Mouse (Mus musculus): ENCODE measurements around the gene Klf13. TPM values are rescaled to one million over a fixed set of nuclear protein-coding genes. Genes with fewer than 3 reads are reported as not detected.

The Klf13 gene
- polyA plus RNA-seq, 1 experiment from 2014 or later, result 32.3 TPM

GRCm38 (mm10) chr7:63899925-63900324, 38.8 kb downstream of the Klf13 start:
- WGBS, result 90% methylated on average over 8 of the region's 8 CpGs
- Histone ChIP-seq H3K36me3 (no peaks in the 10 kb centered on the region), H3K27me3 (replicated peaks) (no peaks in the 10 kb centered on the region), H3K27ac (no peak overlapping the region), H3K9ac (no peak overlapping the region), H3K9me3 (no peaks in the 10 kb centered on the region), H3K4me1 (peaks cover 16% of the 10 kb centered on the region), H3K4me3 (replicated peaks) (no peak overlapping the region), H3K4me2 (no peak overlapping the region)
- ATAC-seq (ENCODE audit: insufficient read depth, low FRiP score, low read depth), result no peak

GRCm38 (mm10) chr7:63898201-63898600, 40.5 kb downstream of the Klf13 start:
- H3K9ac ChIP-seq, result no peak overlapping the region
- H3K4me2 ChIP-seq, result no peak overlapping the region
- peaks cover 16% of the 10 kb centered on the region for H3K4me1 ChIP-seq
- H3K9me3 ChIP-seq, result no peaks in the 10 kb centered on the region
- ATAC-seq (ENCODE audit: insufficient read depth, low FRiP score, low read depth), result no peak
- H3K27me3 ChIP-seq (replicated peaks), result no peaks in the 10 kb centered on the region
- H3K27ac ChIP-seq, result 0 out of 2 replicates have a peak overlapping the region, but pooled peaks have one; percentile 88
- 87% methylated on average over 6 of the region's 6 CpGs for WGBS
- H3K4me3 ChIP-seq (replicated peaks), result no peak overlapping the region
- H3K36me3 ChIP-seq, result no peaks in the 10 kb centered on the region

GRCm38 (mm10) chr7:63897655-63898054, 41.1 kb downstream of the Klf13 start:
- no peak; the same call in 1 of the 2 replicates for ATAC-seq (ENCODE audit: insufficient read depth, low FRiP score, low read depth)
- Histone ChIP-seq H3K36me3 (no peaks in the 10 kb centered on the region), H3K4me1 (peaks cover 16% of the 10 kb centered on the region), H3K4me2 (peak overlapping the region; percentile 66), H3K4me3 (replicated peaks) (no peak overlapping the region; the same call in 1 of the 2 replicates), H3K27ac (peak overlapping the region; percentile 88), H3K27me3 (replicated peaks) (no peaks in the 10 kb centered on the region), H3K9me3 (no peaks in the 10 kb centered on the region), H3K9ac (no peak overlapping the region)
- WGBS, result 45% methylated on average over 3 of the region's 3 CpGs

GRCm38 (mm10) chr7:63896968-63897468, 41.7 kb downstream of the Klf13 start:
- H3K9me3 ChIP-seq, result no peaks in the 10 kb centered on the region
- H3K4me3 ChIP-seq (replicated peaks), result peak overlapping the region; percentile 34
- no peaks in the 10 kb centered on the region for H3K36me3 ChIP-seq
- peak overlapping the region; percentile 66 for H3K4me2 ChIP-seq
- 1% methylated on average over 22 of the region's 22 CpGs for WGBS
- peak overlapping the region; percentile 88 for H3K27ac ChIP-seq
- peak; percentile 92 for ATAC-seq (ENCODE audit: insufficient read depth, low FRiP score, low read depth)
- H3K4me1 ChIP-seq, result peaks cover 16% of the 10 kb centered on the region
- H3K9ac ChIP-seq, result peak overlapping the region; percentile 30
- H3K27me3 ChIP-seq (replicated peaks), result no peaks in the 10 kb centered on the region

- peak overlapping the region; percentile 88; the same call in 1 of the 2 replicates for H3K27ac ChIP-seq
- no peak for ATAC-seq (ENCODE audit: insufficient read depth, low FRiP score, low read depth)
- H3K4me2 ChIP-seq, result peak overlapping the region; percentile 66
- no peaks in the 10 kb centered on the region for H3K9me3 ChIP-seq
- WGBS, result 20% methylated on average over 17 of the region's 17 CpGs
- H3K27me3 ChIP-seq (replicated peaks), result no peaks in the 10 kb centered on the region
- no peaks in the 10 kb centered on the region; the same call in 1 of the 2 replicates for H3K36me3 ChIP-seq
- H3K9ac ChIP-seq, result no peak overlapping the region
- H3K4me3 ChIP-seq (replicated peaks), result peak overlapping the region; percentile 34
- H3K4me1 ChIP-seq, result peaks cover 16% of the 10 kb centered on the region
These were observed 42.3 kb downstream of the Klf13 start for GRCm38 (mm10) chr7:63896276-63896967.

- Histone ChIP-seq H3K9me3 (no peaks in the 10 kb centered on the region), H3K4me2 (no peak overlapping the region), H3K4me3 (replicated peaks) (no peak overlapping the region), H3K4me1 (peaks cover 16% of the 10 kb centered on the region), H3K27ac (no peak overlapping the region), H3K36me3 (peaks cover 3% of the 10 kb centered on the region), H3K9ac (no peak overlapping the region), H3K27me3 (replicated peaks) (no peaks in the 10 kb centered on the region)
- ATAC-seq (ENCODE audit: insufficient read depth, low FRiP score, low read depth), result no peak
- WGBS, result 83% methylated on average over 3 of the region's 3 CpGs
These were observed 43.5 kb downstream of the Klf13 start for GRCm38 (mm10) chr7:63895223-63895622.

- Histone ChIP-seq H3K9me3 (no peaks in the 10 kb centered on the region), H3K4me2 (no peak overlapping the region), H3K4me1 (peaks cover 16% of the 10 kb centered on the region), H3K27me3 (replicated peaks) (no peaks in the 10 kb centered on the region), H3K9ac (no peak overlapping the region), H3K36me3 (peaks cover 5% of the 10 kb centered on the region), H3K4me3 (replicated peaks) (no peak overlapping the region), H3K27ac (no peak overlapping the region)
- ATAC-seq (ENCODE audit: insufficient read depth, low FRiP score, low read depth), result no peak
- 74% methylated on average over 4 of the region's 4 CpGs for WGBS
These were observed 44.1 kb downstream of the Klf13 start for GRCm38 (mm10) chr7:63894662-63895061.

- Histone ChIP-seq H3K36me3 (peaks cover 5% of the 10 kb centered on the region), H3K9me3 (no peaks in the 10 kb centered on the region), H3K4me1 (peaks cover 21% of the 10 kb centered on the region), H3K9ac (no peak overlapping the region), H3K27me3 (replicated peaks) (no peaks in the 10 kb centered on the region), H3K4me2 (no peak overlapping the region), H3K4me3 (replicated peaks) (no peak overlapping the region), H3K27ac (no peak overlapping the region)
- no peak for ATAC-seq (ENCODE audit: insufficient read depth, low FRiP score, low read depth)
- 72% methylated on average over 4 of the region's 4 CpGs for WGBS
These were observed 45.0 kb downstream of the Klf13 start for GRCm38 (mm10) chr7:63893729-63894128.

GRCm38 (mm10) chr7:63893201-63893600, 45.5 kb downstream of the Klf13 start:
- 90% methylated on average over 5 of the region's 5 CpGs for WGBS
- ATAC-seq (ENCODE audit: insufficient read depth, low FRiP score, low read depth), result no peak
- Histone ChIP-seq H3K9me3 (no peaks in the 10 kb centered on the region), H3K4me1 (peaks cover 21% of the 10 kb centered on the region), H3K9ac (no peak overlapping the region), H3K27me3 (replicated peaks) (no peaks in the 10 kb centered on the region), H3K4me3 (replicated peaks) (no peak overlapping the region), H3K36me3 (peaks cover 5% of the 10 kb centered on the region), H3K4me2 (no peak overlapping the region), H3K27ac (no peak overlapping the region)

- ATAC-seq (ENCODE audit: insufficient read depth, low FRiP score, low read depth), result no peak
- Histone ChIP-seq H3K4me3 (replicated peaks) (no peak overlapping the region), H3K27me3 (replicated peaks) (no peaks in the 10 kb centered on the region), H3K9ac (no peak overlapping the region), H3K4me1 (peaks cover 10% of the 10 kb centered on the region; the same call in 1 of the 2 replicates), H3K4me2 (no peak overlapping the region), H3K27ac (no peak overlapping the region), H3K9me3 (no peaks in the 10 kb centered on the region), H3K36me3 (peaks cover 5% of the 10 kb centered on the region)
- WGBS, result 74% methylated on average over 43 of the region's 43 CpGs
These were observed 47.1 kb downstream of the Klf13 start for GRCm38 (mm10) chr7:63891488-63892075.

- Histone ChIP-seq H3K9me3 (no peaks in the 10 kb centered on the region), H3K4me2 (no peak overlapping the region), H3K27me3 (replicated peaks) (no peaks in the 10 kb centered on the region), H3K36me3 (peaks cover 5% of the 10 kb centered on the region), H3K27ac (no peak overlapping the region), H3K4me1 (peaks cover 4% of the 10 kb centered on the region; the same call in 1 of the 2 replicates), H3K9ac (no peak overlapping the region), H3K4me3 (replicated peaks) (no peak overlapping the region)
- ATAC-seq (ENCODE audit: insufficient read depth, low FRiP score, low read depth), result no peak
- 73% methylated on average over 9 of the region's 9 CpGs for WGBS
These were observed 49.4 kb downstream of the Klf13 start for GRCm38 (mm10) chr7:63889116-63889975.
